Mouse (Mus musculus) adrenal gland, adult 8-10 months (tissue): ENCODE data around the gene Ssbp4. TPM values are rescaled to one million over a fixed set of nuclear protein-coding genes. Genes with fewer than 3 reads are reported as not detected.

ENCODE experiments used
- DNase-seq: peaks from one replicate; pipeline ENCODE4 v3.0.0; 2022
- total RNA-seq, 4 experiments: library from RNA; stranded (reverse); gene quantifications; 2 replicates each; pipeline ENCODE4 v1.2.4; 2022

The Ssbp4 gene
- total RNA-seq, 4 experiments from 2014 or later = 69.3 to 158 (median 120) TPM

DNA sequence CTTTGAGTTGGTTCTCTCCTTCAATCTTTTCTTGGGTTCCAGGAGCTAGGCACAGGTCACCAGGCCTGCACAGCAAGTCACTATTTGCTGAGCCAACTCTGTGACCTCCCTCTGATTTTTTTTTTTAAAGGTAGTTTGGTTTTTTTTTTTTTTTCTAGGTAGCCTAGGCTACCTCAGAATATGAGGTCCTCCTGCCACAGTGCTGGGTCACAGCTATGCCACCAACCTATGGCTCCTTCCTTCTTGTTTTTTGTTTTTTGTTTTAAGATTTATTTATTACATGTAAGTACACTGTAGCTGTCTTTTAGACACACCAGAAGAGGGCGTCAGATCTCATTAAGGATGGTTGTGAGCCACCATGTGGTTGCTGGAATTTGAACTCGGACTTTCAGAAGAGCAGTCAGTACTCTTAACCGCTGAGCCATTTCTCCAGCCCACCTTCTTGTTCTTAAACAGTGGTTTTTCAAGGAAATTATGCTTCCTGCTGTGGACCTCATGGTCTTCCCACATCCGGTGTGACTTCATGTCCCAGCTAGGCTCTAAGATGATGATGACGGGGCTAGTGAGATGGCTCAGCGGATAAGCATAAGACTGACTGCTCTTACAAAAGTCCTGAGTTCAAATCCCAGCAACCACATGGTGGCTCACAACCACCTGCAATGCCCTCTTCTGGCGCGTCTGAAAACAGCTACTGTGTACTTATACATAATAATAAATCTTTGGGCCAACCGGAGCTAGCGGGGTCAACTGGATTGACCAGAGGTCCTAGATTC lies 59.1 kb downstream of the Ssbp4 start:
- DNase-seq = no peak

DNA sequence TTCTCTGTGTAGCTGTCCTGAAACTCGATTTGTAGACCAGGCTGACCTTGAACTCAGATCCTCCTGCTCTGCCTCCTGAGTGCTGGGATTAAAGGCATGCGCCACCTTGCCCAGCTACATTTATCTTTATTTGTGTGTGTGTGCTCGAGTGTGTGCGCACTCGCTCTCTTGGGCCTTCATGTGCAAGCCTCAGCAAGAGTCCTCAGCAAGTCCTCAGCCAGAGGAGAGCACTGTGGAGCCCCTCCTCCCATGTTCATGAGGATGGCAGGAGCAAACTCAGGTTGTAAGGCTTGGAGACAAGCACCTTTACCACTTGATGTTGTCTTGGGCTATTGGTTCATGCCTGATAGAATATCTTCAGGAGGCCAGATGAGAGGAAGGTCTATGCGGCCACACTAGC lies 60.9 kb downstream of the Ssbp4 start:
- no peak for DNase-seq

Other genes with a start within 250 kb of the Ssbp4 start
- gene Comp, start 235.3 kb downstream of the Ssbp4 start, total RNA-seq = under 1 TPM in 3 of 4 experiments, not detected in 1; 0.17 to 0.61 (median 0.27) TPM
- 10 to 100 TPM; 25.3 to 52.7 (median 36.5) TPM for gene Crtc1, start 169.3 kb downstream of the Ssbp4 start, total RNA-seq
- 10 to 100 TPM; 27.3 to 35.8 (median 30.6) TPM for gene Klhl26, start 131.9 kb downstream of the Ssbp4 start, total RNA-seq
- gene Tmem59l, start 121.5 kb downstream of the Ssbp4 start, total RNA-seq = 10 to 100 TPM; 27.2 to 44.6 (median 31.0) TPM
- 1 to 10 TPM in 1 of 4 experiments, under 1 TPM in 2, not detected in 1; 0.51 to 1.5 (median 0.59) TPM for gene Crlf1, start 115.7 kb downstream of the Ssbp4 start, total RNA-seq
- gene Rex1bd, start 102.1 kb downstream of the Ssbp4 start, total RNA-seq = 100 to 1,000 TPM; 126 to 165 (median 148) TPM
- gene Uba52, start 98.1 kb downstream of the Ssbp4 start, total RNA-seq = 1,000 to 10,000 TPM; 1,217 to 1,378 (median 1,304) TPM
- gene Fkbp8, start 81.1 kb downstream of the Ssbp4 start, total RNA-seq = 100 to 1,000 TPM; 352 to 405 (median 379) TPM
- 10 to 100 TPM; 77.1 to 86.6 (median 80.3) TPM for gene Kxd1, start 80.9 kb downstream of the Ssbp4 start, total RNA-seq
- 10 to 100 TPM; 25.2 to 38.3 (median 30.3) TPM for gene Ell, start 69.4 kb downstream of the Ssbp4 start, total RNA-seq
- 100 to 1,000 TPM; 124 to 207 (median 158) TPM for gene Isyna1, start 14.5 kb downstream of the Ssbp4 start, total RNA-seq
- gene Lrrc25, start 7.3 kb upstream of the Ssbp4 start, total RNA-seq = 1 to 10 TPM; 1.5 to 4.4 (median 3.2) TPM
- gene Gdf15, start 23.6 kb upstream of the Ssbp4 start, total RNA-seq = 1 to 10 TPM; 1.8 to 3.5 (median 3.0) TPM
- 100 to 1,000 TPM; 129 to 163 (median 131) TPM for gene Pgpep1, start 51.5 kb upstream of the Ssbp4 start, total RNA-seq
- 100 to 1,000 TPM in 1 of 4 experiments, 10 to 100 TPM in 3; 81.4 to 101 (median 86.6) TPM for gene Lsm4, start 64.4 kb upstream of the Ssbp4 start, total RNA-seq
- gene Jund, start 90.1 kb upstream of the Ssbp4 start, total RNA-seq = 100 to 1,000 TPM; 187 to 329 (median 253) TPM
- gene Iqcn, start 94.6 kb upstream of the Ssbp4 start, total RNA-seq = under 1 TPM in 3 of 4 experiments, not detected in 1; 0.07 to 0.09 (median 0.08) TPM
- not detected for gene Gm3336, start 109.7 kb upstream of the Ssbp4 start, total RNA-seq
- under 1 TPM; 0.26 to 0.86 (median 0.30) TPM for gene Pde4c, start 114.8 kb upstream of the Ssbp4 start, total RNA-seq
- gene Rab3a, start 145.8 kb upstream of the Ssbp4 start, total RNA-seq = 10 to 100 TPM; 59.6 to 90.1 (median 74.4) TPM
- 100 to 1,000 TPM; 106 to 166 (median 126) TPM for gene Mpv17l2, start 152.1 kb upstream of the Ssbp4 start, total RNA-seq
- 10 to 100 TPM; 44.0 to 73.8 (median 57.9) TPM for gene Pik3r2, start 167.8 kb upstream of the Ssbp4 start, total RNA-seq
- 10 to 100 TPM; 17.8 to 37.7 (median 26.5) TPM for gene Mast3, start 196.2 kb upstream of the Ssbp4 start, total RNA-seq
- gene Il12rb1, start 199.6 kb upstream of the Ssbp4 start, total RNA-seq = under 1 TPM; 0.11 to 0.75 (median 0.22) TPM
- gene Arrdc2, start 230.8 kb upstream of the Ssbp4 start, total RNA-seq = 10 to 100 TPM; 11.7 to 17.7 (median 14.5) TPM